Mouse (Mus musculus): ENCODE measurements around the gene Det1. TPM values are rescaled to one million over a fixed set of nuclear protein-coding genes. Genes with fewer than 3 reads are reported as not detected.
A peak's percentile ranks its signal among the peaks of the same experiment; 100 is the strongest.

Det1 gene
- polyA plus RNA-seq, 2 experiments: 6.3 to 6.9 TPM

DNA sequence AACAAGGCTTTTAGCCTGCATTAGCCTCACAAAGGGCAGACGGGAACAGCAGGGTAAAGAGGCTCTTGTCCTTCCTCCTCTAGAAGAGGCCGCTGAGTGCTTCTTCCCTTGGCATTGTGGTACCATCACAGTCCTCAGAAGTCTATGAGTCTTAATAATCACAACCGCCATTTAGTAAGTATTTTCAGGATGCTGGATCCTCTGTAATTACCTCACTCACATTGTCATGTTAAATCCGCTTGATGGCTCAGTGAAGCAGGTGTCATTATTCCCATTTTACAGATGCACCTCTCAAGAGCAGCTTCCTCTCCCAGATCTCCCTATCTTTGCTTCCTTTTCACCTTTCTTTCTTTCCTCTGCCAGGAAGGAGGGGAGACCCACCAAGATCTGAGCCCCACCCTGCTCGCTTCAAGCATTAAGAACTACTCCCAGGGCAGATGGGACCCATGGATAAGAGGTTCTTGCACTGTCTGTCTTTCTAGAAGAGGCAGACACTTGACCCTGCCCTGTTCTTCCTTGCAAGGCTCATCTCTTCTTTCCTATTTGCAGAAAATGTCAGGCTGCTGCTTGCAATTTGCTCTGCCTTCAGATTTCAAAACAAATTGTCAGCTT lies 8.1 kb upstream of the Det1 start:
- ATAC-seq (ENCODE audit: insufficient read depth): no peak
- 48% methylated on average over 5 of the region's 5 CpGs for WGBS (ENCODE audit: insufficient replicate concordance)
- Histone ChIP-seq H3K9ac (replicated peaks) (no peak overlapping the region), H3K4me3 (ENCODE audit: insufficient read depth in 1 of 2, low read depth in 2 of 2, low read length in 2 of 2) (no peak overlapping the region), H3K27ac (no peak overlapping the region), H3K36me3 (replicated peaks; ENCODE audit: control insufficient read depth, insufficient read depth, low read depth) (no peaks in the 10 kb centered on the region), H3K4me2 (ENCODE audit: low read depth) (no peak overlapping the region), H3K4me1 (replicated peaks; ENCODE audit: control insufficient read depth in 2 of 2, insufficient read depth in 2 of 2, low read length in 1 of 2) (peaks cover 0 to 4% of the 10 kb centered on the region in 2 experiments; a peak in 2 of 4 replicates), H3K9me3 (ENCODE audit: control insufficient read depth, low read length) (no peaks in the 10 kb centered on the region), H3K27me3 (ENCODE audit: control insufficient read depth, insufficient read depth, low read length) (no peaks in the 10 kb centered on the region)
- TF ChIP-seq EP300 (IDR thresholded peaks at IDR 0.05; ENCODE audit: low read depth) (no peak), CTCF (IDR thresholded peaks at IDR 0.05; ENCODE audit: low read depth) (no peak)
- peak in 2 of 3 experiments; percentile 36 to 49 for DNase-seq (ENCODE audit: low read depth in 3 of 3, low spot score in 3 of 3)

DNA sequence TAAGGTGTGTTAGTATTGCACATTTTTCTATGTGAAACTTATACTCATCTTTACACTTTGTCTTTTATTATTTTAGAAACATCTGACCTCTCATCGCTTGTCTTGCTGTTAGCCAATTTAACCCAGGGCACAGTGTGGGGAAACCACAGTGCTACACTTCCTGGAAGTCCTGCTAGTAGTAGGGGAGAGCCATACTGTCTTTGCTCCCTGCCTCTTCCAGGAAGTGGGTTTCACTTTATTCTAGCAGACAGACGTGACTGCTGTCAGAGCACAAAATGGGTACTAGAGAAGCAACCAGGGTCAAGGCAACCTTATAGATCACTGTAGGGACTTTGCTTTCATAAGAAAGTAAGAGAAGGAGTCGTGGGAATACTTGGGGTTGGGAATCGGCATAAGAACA lies 7.0 kb upstream of the Det1 start:
- H3K4me3 ChIP-seq (ENCODE audit: insufficient read depth in 1 of 2, low read depth in 2 of 2, low read length in 2 of 2): no peak overlapping the region
- H3K27ac ChIP-seq: no peak overlapping the region
- DNase-seq (ENCODE audit: low read depth in 3 of 3, low spot score in 3 of 3) (no peak), ATAC-seq (ENCODE audit: insufficient read depth) (no peak)
- H3K9ac ChIP-seq (replicated peaks): no peak overlapping the region
- peaks cover 0 to 4% of the 10 kb centered on the region in 2 experiments; a peak in 2 of 4 replicates for H3K4me1 ChIP-seq (replicated peaks; ENCODE audit: control insufficient read depth in 2 of 2, insufficient read depth in 2 of 2, low read length in 1 of 2)
- H3K36me3 ChIP-seq (replicated peaks; ENCODE audit: control insufficient read depth, insufficient read depth, low read depth): no peaks in the 10 kb centered on the region
- 30% methylated on average over 4 of the region's 4 CpGs for WGBS (ENCODE audit: insufficient replicate concordance)
- H3K9me3 ChIP-seq (ENCODE audit: control insufficient read depth, low read length): no peaks in the 10 kb centered on the region
- no peaks in the 10 kb centered on the region for H3K27me3 ChIP-seq (ENCODE audit: control insufficient read depth, insufficient read depth, low read length)
- TF ChIP-seq CTCF (IDR thresholded peaks at IDR 0.05; ENCODE audit: low read depth): no peak
- TF ChIP-seq EP300 (IDR thresholded peaks at IDR 0.05; ENCODE audit: low read depth): no peak
- H3K4me2 ChIP-seq (ENCODE audit: low read depth): no peak overlapping the region

DNA sequence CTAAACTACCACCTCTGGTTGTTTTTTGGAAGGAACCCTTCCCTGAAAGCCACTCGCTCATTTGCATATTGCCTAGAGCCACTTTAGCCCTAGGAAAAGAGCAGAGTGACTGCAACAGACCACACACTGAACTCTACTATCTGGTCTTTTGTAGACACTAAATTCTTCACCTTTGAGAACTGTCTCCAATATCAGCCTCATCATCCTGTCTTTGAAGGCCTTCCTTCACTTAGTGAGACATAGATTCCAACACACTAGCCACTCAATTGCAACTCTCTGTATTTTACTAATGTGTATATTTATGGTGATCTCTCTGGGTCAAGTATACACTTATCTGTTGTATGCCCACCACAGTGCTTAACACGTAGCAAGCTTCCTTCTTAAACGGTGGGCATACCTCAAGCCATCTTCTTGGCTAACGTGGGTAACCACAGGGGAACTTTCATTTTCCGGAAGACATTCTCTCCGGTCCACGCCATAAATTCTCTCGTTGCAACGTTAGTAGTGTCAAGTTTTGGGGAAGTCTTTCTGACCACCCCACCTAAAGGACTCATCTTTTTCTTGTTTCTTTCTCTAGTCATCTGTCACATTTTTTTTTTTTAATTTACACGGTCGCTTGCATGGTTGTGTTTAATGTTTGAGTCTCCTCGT lies 872 bp downstream of the Det1 start:
- TF ChIP-seq CTCF (IDR thresholded peaks at IDR 0.05; ENCODE audit: low read depth) (no peak), EP300 (IDR thresholded peaks at IDR 0.05; ENCODE audit: low read depth) (no peak)
- Histone ChIP-seq H3K4me2 (ENCODE audit: low read depth) (peak overlapping the region; percentile 88), H3K9ac (replicated peaks) (peak overlapping the region; percentile 74), H3K27me3 (ENCODE audit: control insufficient read depth, insufficient read depth, low read length) (no peaks in the 10 kb centered on the region), H3K9me3 (ENCODE audit: control insufficient read depth, low read length) (no peaks in the 10 kb centered on the region), H3K4me1 (replicated peaks; ENCODE audit: control insufficient read depth in 2 of 2, insufficient read depth in 2 of 2, low read length in 1 of 2) (peaks cover 7% of the 10 kb centered on the region in 2 experiments), H3K4me3 (ENCODE audit: insufficient read depth in 1 of 2, low read depth in 2 of 2, low read length in 2 of 2) (peak overlapping the region; percentile 75 to 97), H3K36me3 (replicated peaks; ENCODE audit: control insufficient read depth, insufficient read depth, low read depth) (peaks cover 10% of the 10 kb centered on the region), H3K27ac (peak overlapping the region; percentile 67)
- DNase-seq (ENCODE audit: low read depth in 3 of 3, low spot score in 3 of 3) (no peak), ATAC-seq (ENCODE audit: insufficient read depth) (no peak)
- 8% methylated on average over 12 of the region's 12 CpGs for WGBS (ENCODE audit: insufficient replicate concordance)

DNA sequence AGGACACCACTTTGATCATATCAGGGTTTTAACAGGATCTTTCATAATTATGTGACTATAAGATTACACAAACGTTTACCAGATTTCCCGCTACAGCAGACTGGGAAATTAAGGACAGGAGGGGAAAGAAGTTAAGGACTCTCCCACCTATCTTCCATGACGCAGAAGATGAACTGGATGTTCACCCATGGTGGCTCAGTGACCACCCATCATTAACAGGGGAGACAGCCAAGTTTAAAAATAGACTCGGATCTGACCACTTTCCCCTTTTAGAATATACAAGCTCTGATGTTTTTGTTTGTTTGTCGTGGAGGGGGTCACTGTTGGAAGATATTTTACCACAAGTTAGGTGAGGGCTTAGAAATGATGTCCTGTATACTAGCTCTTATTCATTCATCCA lies 5.5 kb downstream of the Det1 start:
- Histone ChIP-seq H3K9ac (replicated peaks) (no peak overlapping the region), H3K4me2 (ENCODE audit: low read depth) (no peak overlapping the region), H3K27ac (no peak overlapping the region), H3K9me3 (ENCODE audit: control insufficient read depth, low read length) (no peaks in the 10 kb centered on the region), H3K4me1 (replicated peaks; ENCODE audit: control insufficient read depth in 2 of 2, insufficient read depth in 2 of 2, low read length in 1 of 2) (peaks cover 7% of the 10 kb centered on the region in 2 experiments), H3K27me3 (ENCODE audit: control insufficient read depth, insufficient read depth, low read length) (no peaks in the 10 kb centered on the region), H3K4me3 (ENCODE audit: insufficient read depth in 1 of 2, low read depth in 2 of 2, low read length in 2 of 2) (no peak overlapping the region), H3K36me3 (replicated peaks; ENCODE audit: control insufficient read depth, insufficient read depth, low read depth) (peaks cover 22% of the 10 kb centered on the region)
- 71% methylated on average over 5 of the region's 5 CpGs for WGBS (ENCODE audit: insufficient replicate concordance)
- DNase-seq (ENCODE audit: low read depth in 3 of 3, low spot score in 3 of 3): no peak
- no peak for TF ChIP-seq EP300 (IDR thresholded peaks at IDR 0.05; ENCODE audit: low read depth)
- no peak for TF ChIP-seq CTCF (IDR thresholded peaks at IDR 0.05; ENCODE audit: low read depth)
- ATAC-seq (ENCODE audit: insufficient read depth): no peak

DNA sequence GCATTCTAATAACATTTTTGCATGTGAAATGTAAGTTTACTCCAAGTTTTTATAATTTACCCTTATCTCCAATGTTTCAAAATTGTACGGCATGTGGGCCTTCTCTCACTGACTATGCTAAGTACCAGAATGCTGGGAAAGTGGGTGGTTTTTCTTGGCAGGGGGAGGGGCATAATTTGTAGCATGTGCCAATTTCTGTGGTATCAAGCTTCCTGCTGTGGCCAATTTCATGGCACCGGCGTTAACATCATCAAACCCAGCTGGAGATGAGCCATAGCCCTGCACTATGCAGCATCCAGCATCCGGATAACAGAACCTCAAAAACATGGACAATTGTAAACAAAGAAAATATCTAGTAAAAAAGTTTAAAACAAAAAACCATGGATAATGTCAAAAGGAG lies 9.8 kb downstream of the Det1 start:
- Histone ChIP-seq H3K27me3 (ENCODE audit: control insufficient read depth, insufficient read depth, low read length) (no peaks in the 10 kb centered on the region), H3K9ac (replicated peaks) (no peak overlapping the region), H3K4me3 (ENCODE audit: insufficient read depth in 1 of 2, low read depth in 2 of 2, low read length in 2 of 2) (no peak overlapping the region), H3K36me3 (replicated peaks; ENCODE audit: control insufficient read depth, insufficient read depth, low read depth) (peaks cover 14% of the 10 kb centered on the region), H3K9me3 (ENCODE audit: control insufficient read depth, low read length) (no peaks in the 10 kb centered on the region), H3K4me2 (ENCODE audit: low read depth) (no peak overlapping the region), H3K4me1 (replicated peaks; ENCODE audit: control insufficient read depth in 2 of 2, insufficient read depth in 2 of 2, low read length in 1 of 2) (no peaks in the 10 kb centered on the region), H3K27ac (no peak overlapping the region)
- WGBS (ENCODE audit: insufficient replicate concordance): 72% methylated on average over 4 of the region's 4 CpGs
- ATAC-seq (ENCODE audit: insufficient read depth): no peak
- DNase-seq (ENCODE audit: low read depth in 3 of 3, low spot score in 3 of 3): no peak
- TF ChIP-seq EP300 (IDR thresholded peaks at IDR 0.05; ENCODE audit: low read depth) (no peak), CTCF (IDR thresholded peaks at IDR 0.05; ENCODE audit: low read depth) (no peak)
